Mouse (Mus musculus) kidney, adult 11 months (tissue): ENCODE data around the gene Vmn2r6.
"Not testable (repeated sequence)": the region's sequence is repeated elsewhere in the genome, so short reads cannot be mapped to it uniquely, and the experiment has no call there.

Experiments used
- DNase-seq: peaks from one replicate; pipeline ENCODE4 v3.0.0; 2022

The Vmn2r6 gene

DNA sequence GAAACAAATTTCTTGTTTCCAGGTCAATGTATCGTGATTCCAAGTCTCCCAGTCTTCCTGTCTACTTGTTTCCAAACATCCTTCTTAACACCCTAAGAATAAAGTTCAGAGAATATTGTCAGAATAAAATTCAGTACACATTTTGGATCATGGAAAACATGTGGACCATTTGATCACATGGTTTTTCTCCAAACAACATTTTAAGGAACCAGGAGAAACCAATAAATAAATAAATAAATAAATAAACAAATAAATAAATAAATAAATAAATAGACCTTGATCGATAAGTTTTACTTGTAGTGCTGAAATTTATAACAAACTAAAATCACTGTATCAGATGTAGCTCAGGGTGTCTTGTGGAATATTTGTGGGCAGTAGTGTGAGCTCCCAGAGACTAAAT is at the start of gene Vmn2r6:
Vmn2r6 (minus strand) TSS at position 101 of the 400 bp plus-strand sequence.
- not testable (repeated sequence) for DNase-seq

DNA sequence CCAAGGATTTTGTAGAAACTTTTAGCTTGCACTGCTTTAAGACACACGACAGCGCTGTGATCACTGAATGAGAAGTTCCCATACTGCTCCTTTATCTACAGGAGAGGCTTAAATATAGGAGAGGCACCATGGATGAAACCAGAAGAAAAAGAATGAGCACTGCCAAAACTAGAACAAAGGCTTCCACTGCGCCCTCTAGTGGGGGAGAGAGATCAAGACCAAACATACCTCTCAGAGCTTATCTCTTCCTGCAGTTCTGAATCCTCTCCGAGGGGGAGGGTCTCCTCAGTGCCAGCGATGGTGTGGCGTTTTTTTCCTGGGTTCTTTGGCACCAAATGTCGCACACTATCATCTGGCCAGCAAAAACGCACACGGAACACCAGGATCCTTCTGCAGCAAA is 22.0 kb upstream of the Vmn2r6 start:
- DNase-seq, result no peak

DNA sequence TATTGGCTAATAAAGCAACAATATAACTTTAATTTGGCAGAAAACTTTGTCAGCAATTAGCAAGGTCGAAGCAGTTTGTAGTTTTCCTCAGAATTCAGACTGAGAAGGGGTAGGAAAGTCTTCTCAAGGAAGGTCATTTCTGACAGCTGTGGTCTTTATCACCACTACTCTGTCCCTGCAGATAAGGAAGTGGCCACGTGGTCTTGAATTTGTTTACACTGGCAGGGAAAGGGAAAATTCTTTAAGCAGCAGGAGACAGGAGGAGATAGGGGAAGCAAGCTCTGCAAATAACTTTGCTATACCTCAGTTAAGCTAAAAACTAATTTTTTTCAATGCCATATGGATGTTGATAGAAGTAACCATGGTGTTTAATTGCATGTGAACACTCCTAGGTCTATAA is 3.2 kb upstream of the Vmn2r6 start:
- DNase-seq, result not testable (repeated sequence)

DNA sequence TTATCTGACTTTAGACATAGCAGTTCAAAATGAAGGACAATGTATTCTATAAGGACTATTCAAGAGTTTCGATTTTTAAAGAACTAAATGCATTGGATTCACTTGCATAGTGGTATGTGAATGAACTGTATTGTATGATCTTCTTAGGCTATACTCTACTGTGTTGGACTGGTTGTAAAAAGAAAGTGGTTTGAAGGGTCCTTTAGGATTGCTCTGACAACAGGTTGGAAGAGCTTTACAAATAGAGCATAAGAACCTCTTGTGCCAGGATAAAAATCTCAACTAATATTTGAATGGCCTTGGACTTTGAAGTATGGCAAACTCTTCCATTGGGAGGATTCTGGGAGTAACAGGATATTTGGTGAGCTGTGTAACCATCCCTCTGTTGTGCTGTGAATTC is 42.0 kb downstream of the Vmn2r6 start:
- DNase-seq, result not testable (repeated sequence)

DNA sequence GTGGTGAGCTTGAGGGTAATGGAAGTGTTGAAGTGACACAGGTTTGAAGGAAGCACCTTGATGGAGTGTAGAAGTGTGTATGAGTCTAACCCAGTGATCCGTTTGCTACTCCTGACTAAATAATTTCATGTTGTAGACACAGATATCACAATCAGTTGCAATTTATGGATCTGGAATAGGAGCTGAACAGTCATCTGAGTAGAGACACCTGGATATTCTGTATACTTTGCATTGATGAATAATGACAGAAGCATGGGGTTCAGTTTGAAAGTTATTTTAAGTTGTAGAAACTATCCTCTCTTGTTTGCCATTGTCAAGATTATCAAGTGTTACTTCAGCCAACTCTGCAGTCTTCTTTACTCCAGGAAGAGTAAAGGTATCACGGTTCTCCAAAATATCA is 55.9 kb downstream of the Vmn2r6 start, which contains the start of gene Vmn2r5:
Vmn2r5 (minus strand) TSS at position 101 of the 400 bp plus-strand sequence.
- DNase-seq, result not testable (repeated sequence)
